Mouse (Mus musculus): ENCODE results near the gene Fgf13. TPM values are rescaled to one million over a fixed set of nuclear protein-coding genes. Genes with fewer than 3 reads are reported as not detected.

The Fgf13 gene
- polyA plus RNA-seq, 1 experiment from 2014 or later: 228 TPM

DNA sequence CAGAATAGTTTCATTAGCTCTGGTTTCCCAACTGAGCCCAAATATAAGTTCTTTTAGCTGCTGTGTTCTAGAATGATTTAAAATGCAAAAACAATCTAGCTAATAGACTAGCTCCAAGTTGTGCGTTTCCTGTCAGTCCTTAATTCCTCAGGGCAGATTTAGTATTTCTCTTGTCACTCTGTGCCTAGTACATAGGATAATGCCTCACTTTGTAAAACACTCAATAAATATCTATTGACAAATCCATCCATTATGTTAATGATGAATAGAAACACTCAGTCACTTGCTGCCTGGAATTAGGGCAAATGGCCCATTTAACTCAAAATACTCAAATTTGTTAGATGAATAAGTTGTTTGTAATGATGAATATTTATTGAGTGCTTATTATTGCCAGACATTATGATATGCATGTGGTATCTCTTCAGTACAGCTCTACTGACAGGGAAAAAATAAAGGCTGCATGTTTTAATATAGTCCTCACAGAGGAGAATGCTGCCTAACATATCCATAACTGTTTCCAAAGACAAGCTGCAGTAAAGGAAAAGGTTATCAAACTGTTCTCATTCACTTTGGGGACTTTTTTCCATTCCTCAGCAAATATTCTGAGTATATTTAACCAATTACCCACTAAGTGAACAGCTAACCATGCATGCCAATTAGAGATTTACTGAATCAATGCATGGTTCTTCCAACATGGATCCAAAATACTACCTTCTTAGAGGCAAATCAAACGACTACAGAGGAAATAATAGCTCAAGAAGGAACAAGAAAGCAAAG lies 327.0 kb downstream of the Fgf13 start:
- Histone ChIP-seq H3K27ac (ENCODE audit: low read depth, low read length) (no peak overlapping the region), H3K27me3 (replicated peaks; ENCODE audit: control insufficient read depth, insufficient read depth, low read length) (no peaks in the 10 kb centered on the region), H3K36me3 (ENCODE audit: control insufficient read depth, insufficient read depth, low read length) (no peaks in the 10 kb centered on the region), H3K9ac (ENCODE audit: low read depth, low read length) (no peak overlapping the region), H3K4me2 (ENCODE audit: low read length) (no peak overlapping the region), H3K4me1 (ENCODE audit: control insufficient read depth, insufficient read depth, low read depth, low read length) (no peaks in the 10 kb centered on the region), H3K9me3 (ENCODE audit: control insufficient read depth, low read length) (no peaks in the 10 kb centered on the region), H3K4me3 (ENCODE audit: low read length) (no peak overlapping the region)
- ATAC-seq: no peak
- WGBS: 47% methylated on average over 2 of the region's 2 CpGs

DNA sequence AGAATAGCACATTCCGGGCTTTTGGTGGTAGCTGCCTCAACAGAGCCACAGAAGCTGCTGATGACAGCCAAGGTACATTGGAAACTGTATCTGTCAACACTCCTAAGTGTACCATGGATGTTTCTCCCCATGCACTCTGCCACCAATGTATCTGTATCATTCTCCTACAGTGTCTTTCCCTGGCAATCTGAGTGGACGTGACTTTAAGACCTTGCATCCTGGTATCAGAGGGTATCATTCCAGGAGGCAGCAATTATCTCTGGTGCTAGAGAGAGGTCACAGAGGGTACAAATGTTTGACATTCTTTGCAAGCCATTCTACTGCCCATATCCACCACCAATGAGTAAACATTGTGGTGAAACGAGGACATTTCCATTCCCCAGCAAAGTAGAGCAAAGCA lies 347.2 kb downstream of the Fgf13 start:
- no peak overlapping the region for H3K4me2 ChIP-seq (ENCODE audit: low read length)
- no peak overlapping the region for H3K9ac ChIP-seq (ENCODE audit: low read depth, low read length)
- no peak overlapping the region for H3K4me3 ChIP-seq (ENCODE audit: low read length)
- 73% methylated on average over 3 of the region's 3 CpGs for WGBS
- no peaks in the 10 kb centered on the region for H3K36me3 ChIP-seq (ENCODE audit: control insufficient read depth, insufficient read depth, low read length)
- no peaks in the 10 kb centered on the region for H3K4me1 ChIP-seq (ENCODE audit: control insufficient read depth, insufficient read depth, low read depth, low read length)
- ATAC-seq: no peak
- no peak overlapping the region for H3K27ac ChIP-seq (ENCODE audit: low read depth, low read length)
- no peaks in the 10 kb centered on the region for H3K9me3 ChIP-seq (ENCODE audit: control insufficient read depth, low read length)
- no peaks in the 10 kb centered on the region for H3K27me3 ChIP-seq (replicated peaks; ENCODE audit: control insufficient read depth, insufficient read depth, low read length)

DNA sequence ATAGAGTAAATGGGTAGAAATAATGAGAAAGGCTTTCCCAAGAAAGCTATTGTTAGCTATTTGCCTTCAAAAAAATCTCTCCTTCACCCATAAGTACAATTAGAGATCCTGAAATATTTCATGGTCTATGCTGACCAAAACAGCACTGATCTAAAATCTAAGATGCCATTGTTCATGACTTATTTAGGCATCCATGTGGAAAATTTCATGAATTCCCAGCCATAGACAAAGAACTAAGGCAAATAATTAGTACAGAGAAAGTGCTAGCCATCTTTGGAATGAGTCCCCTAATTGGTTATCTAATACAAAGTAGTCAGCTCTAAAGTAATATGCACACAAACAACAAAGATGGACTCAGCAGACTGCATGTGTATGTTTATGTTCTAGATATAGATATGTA lies 366.7 kb downstream of the Fgf13 start:
- no peaks in the 10 kb centered on the region for H3K4me1 ChIP-seq (ENCODE audit: control insufficient read depth, insufficient read depth, low read depth, low read length)
- no peaks in the 10 kb centered on the region for H3K36me3 ChIP-seq (ENCODE audit: control insufficient read depth, insufficient read depth, low read length)
- no peaks in the 10 kb centered on the region for H3K9me3 ChIP-seq (ENCODE audit: control insufficient read depth, low read length)
- H3K27me3 ChIP-seq (replicated peaks; ENCODE audit: control insufficient read depth, insufficient read depth, low read length): no peaks in the 10 kb centered on the region
- no peak overlapping the region for H3K9ac ChIP-seq (ENCODE audit: low read depth, low read length)
- ATAC-seq: no peak
- H3K4me3 ChIP-seq (ENCODE audit: low read length): no peak overlapping the region
- no peak overlapping the region for H3K4me2 ChIP-seq (ENCODE audit: low read length)
- H3K27ac ChIP-seq (ENCODE audit: low read depth, low read length): no peak overlapping the region

DNA sequence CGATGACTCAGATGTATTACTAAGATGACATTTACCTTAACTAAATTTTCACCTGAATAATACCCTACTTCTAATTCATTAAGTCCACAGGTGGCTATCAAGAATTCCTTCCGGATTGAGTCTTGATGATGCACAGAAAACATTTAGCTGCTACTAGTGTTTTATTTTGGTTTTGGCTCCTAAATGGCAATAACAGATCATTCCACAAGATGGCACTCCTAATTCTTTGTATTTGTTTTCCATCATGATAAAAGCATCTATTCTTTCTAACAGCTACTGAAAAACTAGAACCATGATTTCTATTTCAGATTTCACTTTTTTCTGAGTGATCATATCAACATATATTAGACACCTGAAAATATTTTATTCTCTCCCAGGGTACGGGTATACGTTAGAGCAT lies 373.7 kb downstream of the Fgf13 start:
- ATAC-seq: no peak
- no peak overlapping the region for H3K9ac ChIP-seq (ENCODE audit: low read depth, low read length)
- H3K4me1 ChIP-seq (ENCODE audit: control insufficient read depth, insufficient read depth, low read depth, low read length): no peaks in the 10 kb centered on the region
- no peaks in the 10 kb centered on the region for H3K36me3 ChIP-seq (ENCODE audit: control insufficient read depth, insufficient read depth, low read length)
- no peaks in the 10 kb centered on the region for H3K27me3 ChIP-seq (replicated peaks; ENCODE audit: control insufficient read depth, insufficient read depth, low read length)
- no peaks in the 10 kb centered on the region for H3K9me3 ChIP-seq (ENCODE audit: control insufficient read depth, low read length)
- H3K27ac ChIP-seq (ENCODE audit: low read depth, low read length): no peak overlapping the region
- H3K4me2 ChIP-seq (ENCODE audit: low read length): no peak overlapping the region
- 80% methylated on average over 4 of the region's 4 CpGs for WGBS
- H3K4me3 ChIP-seq (ENCODE audit: low read length): no peak overlapping the region

DNA sequence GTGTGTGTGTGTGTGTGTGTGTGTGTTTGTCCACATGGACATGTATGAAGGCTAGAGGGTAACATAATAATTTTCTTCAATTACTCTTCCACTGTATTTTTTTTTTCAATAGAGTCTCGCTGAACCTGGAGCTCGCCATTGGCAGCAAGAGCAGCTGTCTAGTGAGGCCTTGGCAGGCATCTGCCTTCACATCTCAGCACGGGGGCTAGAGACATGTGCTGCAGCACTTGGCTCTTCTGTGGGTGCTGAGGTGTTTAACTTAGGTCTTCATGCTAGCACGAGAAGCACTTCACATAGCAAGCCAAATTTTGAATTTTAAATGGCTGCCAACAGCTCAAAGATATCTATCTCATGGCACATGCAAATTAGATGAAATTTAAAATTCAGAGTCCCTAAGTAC lies 380.9 kb downstream of the Fgf13 start:
- no peaks in the 10 kb centered on the region for H3K36me3 ChIP-seq (ENCODE audit: control insufficient read depth, insufficient read depth, low read length)
- no peak overlapping the region for H3K4me2 ChIP-seq (ENCODE audit: low read length)
- H3K4me3 ChIP-seq (ENCODE audit: low read length): no peak overlapping the region
- H3K27ac ChIP-seq (ENCODE audit: low read depth, low read length): no peak overlapping the region
- H3K9ac ChIP-seq (ENCODE audit: low read depth, low read length): no peak overlapping the region
- no peaks in the 10 kb centered on the region for H3K4me1 ChIP-seq (ENCODE audit: control insufficient read depth, insufficient read depth, low read depth, low read length)
- no peaks in the 10 kb centered on the region for H3K27me3 ChIP-seq (replicated peaks; ENCODE audit: control insufficient read depth, insufficient read depth, low read length)
- no peaks in the 10 kb centered on the region for H3K9me3 ChIP-seq (ENCODE audit: control insufficient read depth, low read length)
- ATAC-seq: no peak
- 75% methylated on average over 4 of the region's 4 CpGs for WGBS

DNA sequence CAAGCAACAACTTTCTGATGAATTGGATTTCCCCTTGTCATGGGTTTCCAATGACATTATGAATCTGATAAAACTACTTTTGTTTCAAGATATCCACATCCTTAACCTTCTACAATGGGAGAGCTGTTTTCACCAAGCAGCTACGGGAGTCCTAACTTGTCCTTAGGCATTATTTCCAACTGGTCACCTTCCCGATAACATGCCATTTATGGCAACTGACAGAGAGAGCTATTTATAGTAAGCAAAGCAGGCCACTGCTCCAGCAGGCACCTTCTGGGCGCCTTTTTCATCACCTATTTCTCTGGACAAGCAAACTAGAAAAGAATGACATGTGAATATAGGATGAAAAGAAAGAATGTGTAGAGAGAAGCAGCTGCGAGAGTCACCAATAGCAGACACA lies 385.5 kb downstream of the Fgf13 start:
- Histone ChIP-seq H3K27me3 (replicated peaks; ENCODE audit: control insufficient read depth, insufficient read depth, low read length) (no peaks in the 10 kb centered on the region), H3K4me3 (ENCODE audit: low read length) (no peak overlapping the region), H3K4me1 (ENCODE audit: control insufficient read depth, insufficient read depth, low read depth, low read length) (0 out of 2 replicates have a peak, but pooled peaks cover 2% of the 10 kb centered on the region), H3K9ac (ENCODE audit: low read depth, low read length) (no peak overlapping the region), H3K36me3 (ENCODE audit: control insufficient read depth, insufficient read depth, low read length) (no peaks in the 10 kb centered on the region), H3K4me2 (ENCODE audit: low read length) (no peak overlapping the region), H3K9me3 (ENCODE audit: control insufficient read depth, low read length) (no peaks in the 10 kb centered on the region), H3K27ac (ENCODE audit: low read depth, low read length) (no peak overlapping the region)
- 59% methylated on average over 4 of the region's 4 CpGs for WGBS
- no peak for ATAC-seq

DNA sequence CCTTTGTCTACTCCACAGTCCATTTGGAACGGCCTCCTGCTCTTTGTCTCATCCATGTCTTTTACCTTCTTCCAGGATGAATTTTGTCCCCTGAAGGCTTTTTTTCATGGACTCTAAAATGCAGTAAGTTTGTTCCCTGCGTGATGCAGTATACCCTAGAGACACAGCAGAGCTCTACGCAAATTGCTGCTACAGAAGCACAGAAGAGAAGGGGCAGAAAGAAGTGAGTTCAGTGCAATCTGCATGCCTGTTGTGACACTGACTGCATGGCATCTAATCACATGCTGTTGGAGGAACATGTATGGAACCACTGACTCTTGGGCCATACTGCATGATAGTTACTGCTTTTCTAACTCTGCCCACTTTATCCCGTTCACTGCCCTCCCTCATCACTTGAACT lies 388.2 kb downstream of the Fgf13 start:
- Histone ChIP-seq H3K4me3 (ENCODE audit: low read length) (no peak overlapping the region), H3K4me1 (ENCODE audit: control insufficient read depth, insufficient read depth, low read depth, low read length) (0 out of 2 replicates have a peak, but pooled peaks cover 2% of the 10 kb centered on the region), H3K36me3 (ENCODE audit: control insufficient read depth, insufficient read depth, low read length) (no peaks in the 10 kb centered on the region), H3K9ac (ENCODE audit: low read depth, low read length) (no peak overlapping the region), H3K27me3 (replicated peaks; ENCODE audit: control insufficient read depth, insufficient read depth, low read length) (no peaks in the 10 kb centered on the region), H3K27ac (ENCODE audit: low read depth, low read length) (0 out of 2 replicates have a peak overlapping the region, but pooled peaks have one; percentile 23), H3K4me2 (ENCODE audit: low read length) (no peak overlapping the region), H3K9me3 (ENCODE audit: control insufficient read depth, low read length) (no peaks in the 10 kb centered on the region)
- 52% methylated on average over 4 of the region's 4 CpGs for WGBS
- peak; percentile 44 for ATAC-seq

DNA sequence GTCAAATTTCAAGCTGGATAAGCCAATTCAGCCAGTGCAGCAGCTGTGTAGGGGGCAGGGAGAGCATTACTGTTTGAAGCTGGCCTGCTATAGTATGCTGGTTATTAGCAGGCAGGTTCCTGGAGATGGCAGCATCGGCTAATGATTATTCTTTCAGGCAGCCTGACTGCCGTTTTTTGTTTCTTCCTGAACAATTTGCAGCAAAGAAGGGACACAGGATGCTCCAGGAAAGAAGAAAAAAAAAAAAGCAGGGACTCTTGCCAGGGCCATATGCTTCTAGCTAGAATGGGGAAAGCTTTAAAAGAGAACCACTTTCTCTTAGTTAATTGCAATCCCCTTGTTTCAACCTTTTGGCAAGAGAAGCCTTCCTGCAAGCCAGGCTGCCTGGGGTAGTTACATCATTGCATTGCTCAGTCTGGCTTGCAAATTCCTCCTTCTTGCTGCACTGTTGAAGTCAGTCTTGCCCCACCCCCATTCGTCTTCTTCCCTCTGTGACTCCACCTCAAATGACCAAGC lies 388.7 kb downstream of the Fgf13 start:
- H3K27me3 ChIP-seq (replicated peaks; ENCODE audit: control insufficient read depth, insufficient read depth, low read length): no peaks in the 10 kb centered on the region
- H3K4me2 ChIP-seq (ENCODE audit: low read length): peak overlapping the region; percentile 12; the same call in 1 of the 2 replicates
- H3K4me3 ChIP-seq (ENCODE audit: low read length): no peak overlapping the region
- H3K9me3 ChIP-seq (ENCODE audit: control insufficient read depth, low read length): no peaks in the 10 kb centered on the region
- 14% methylated on average over 3 of the region's 3 CpGs for WGBS
- 0 out of 2 replicates have a peak, but pooled peaks cover 2% of the 10 kb centered on the region for H3K4me1 ChIP-seq (ENCODE audit: control insufficient read depth, insufficient read depth, low read depth, low read length)
- no peaks in the 10 kb centered on the region for H3K36me3 ChIP-seq (ENCODE audit: control insufficient read depth, insufficient read depth, low read length)
- peak; percentile 93 for ATAC-seq
- 0 out of 2 replicates have a peak overlapping the region, but pooled peaks have one; percentile 48 for H3K27ac ChIP-seq (ENCODE audit: low read depth, low read length)
- no peak overlapping the region for H3K9ac ChIP-seq (ENCODE audit: low read depth, low read length)

DNA sequence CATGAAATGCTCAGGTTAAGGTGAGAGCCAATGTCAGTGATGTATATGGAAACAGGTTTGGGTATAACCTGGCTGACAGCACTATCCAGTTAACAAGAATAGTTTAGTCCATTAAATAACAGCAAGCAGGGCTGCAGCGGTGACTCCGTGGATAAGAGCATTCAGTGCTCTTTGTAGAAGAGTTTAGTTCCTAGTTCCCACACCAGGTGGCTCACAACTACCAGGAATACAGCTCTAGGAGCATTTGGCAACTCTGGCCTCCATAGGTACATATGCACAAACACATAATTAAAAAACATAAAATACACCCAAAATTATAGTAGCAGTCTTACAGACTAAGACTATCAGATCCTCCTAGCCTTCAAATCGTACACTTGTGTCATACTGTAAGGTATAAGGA lies 390.2 kb downstream of the Fgf13 start:
- no peak for ATAC-seq
- Histone ChIP-seq H3K27me3 (replicated peaks; ENCODE audit: control insufficient read depth, insufficient read depth, low read length) (no peaks in the 10 kb centered on the region), H3K36me3 (ENCODE audit: control insufficient read depth, insufficient read depth, low read length) (no peaks in the 10 kb centered on the region), H3K4me1 (ENCODE audit: control insufficient read depth, insufficient read depth, low read depth, low read length) (0 out of 2 replicates have a peak, but pooled peaks cover 2% of the 10 kb centered on the region), H3K4me2 (ENCODE audit: low read length) (no peak overlapping the region), H3K9ac (ENCODE audit: low read depth, low read length) (no peak overlapping the region), H3K27ac (ENCODE audit: low read depth, low read length) (no peak overlapping the region), H3K4me3 (ENCODE audit: low read length) (no peak overlapping the region), H3K9me3 (ENCODE audit: control insufficient read depth, low read length) (no peaks in the 10 kb centered on the region)
- 59% methylated on average over 3 of the region's 3 CpGs for WGBS

Measured in hindbrain, embryonic 16.5 days (tissue).